Mouse (Mus musculus) heart, postnatal 0 days (tissue): ENCODE measurements around the gene Nfrkb. TPM values are rescaled to one million over a fixed set of nuclear protein-coding genes. Genes with fewer than 3 reads are reported as not detected.

ENCODE experiments used
- ATAC-seq: fragments of 200-750 bp; cut with Nextera tagmentation; 2 replicates; pipeline ENCODE4 v1.8.0; 2017; ENCODE audit warnings: low read depth, moderate number of reproducible peaks, moderate library complexity; ENCODE audit not compliant: insufficient read depth
- DNase-seq: peaks from one replicate; pipeline ENCODE4 v3.0.0-alpha.2; 2016; ENCODE audit warnings: low spot score
- H3K27ac ChIP-seq: fragments of 300-500 bp; sonication (generic); 2 replicates; pipeline ENCODE4 v1.5.1; 2014; ENCODE audit warnings: low read depth, mild to moderate bottlenecking
- H3K27me3 ChIP-seq: fragments of 300-500 bp; sonication (generic); 2 replicates; pipeline ENCODE4 v1.6.1; 2014; ENCODE audit warnings: low read length, mixed read lengths; ENCODE audit not compliant: control insufficient read depth, insufficient read depth
- H3K36me3 ChIP-seq: fragments of 300-500 bp; sonication (generic); replicated peaks from 2 replicates; pipeline ENCODE4 v1.6.1; 2014; ENCODE audit warnings: low read length, mixed read lengths; ENCODE audit not compliant: control insufficient read depth, insufficient read depth
- H3K4me1 ChIP-seq: fragments of 300-500 bp; sonication (generic); 2 replicates; pipeline ENCODE4 v1.6.1; 2014; ENCODE audit warnings: antibody characterized with exemption; ENCODE audit not compliant: control insufficient read depth, insufficient read depth
- H3K4me2 ChIP-seq: fragments of 300-500 bp; sonication (generic); 2 replicates; pipeline ENCODE4 v1.6.1; 2014; ENCODE audit warnings: low read depth, mild to moderate bottlenecking, low read length, moderate library complexity
- H3K4me3 ChIP-seq: fragments of 300-500 bp; sonication (generic); 2 replicates; pipeline ENCODE4 v1.5.1; 2014; ENCODE audit warnings: low read depth, low read length
- H3K9ac ChIP-seq: fragments of 300-500 bp; sonication (generic); replicated peaks from 2 replicates; pipeline ENCODE4 v1.6.1; 2014; ENCODE audit warnings: low read depth, low read length, mixed read lengths
- H3K9me3 ChIP-seq: fragments of 300-500 bp; sonication (generic); replicated peaks from 2 replicates; pipeline ENCODE4 v1.6.1; 2016; ENCODE audit warnings: low read length; ENCODE audit not compliant: control insufficient read depth
- CTCF ChIP-seq: IDR thresholded peaks from 2 replicates; pipeline ENCODE4 v1.5.1; 2016; ENCODE audit warnings: antibody characterized with exemption, control low read depth, low read depth
- EP300 ChIP-seq: IDR thresholded peaks from 2 replicates; pipeline ENCODE4 v1.6.1; 2016; ENCODE audit warnings: antibody characterized with exemption, low read depth
- WGBS: fragments of 180-500 bp; shearing (Covaris S2); extraction: QIAGEN DNeasy Blood & Tissue Kit; methylation state at CpG from one replicate; pipeline ENCODE4 v1.1.7; 2014; 5-methylcytosine and 5-hydroxymethylcytosine counted together
- polyA plus RNA-seq: library from polyadenylated mRNA; unstranded; fragments of >200 nt; fragmentation: Nextera tagmentation; extraction: Ambion mirVana; gene quantifications from 2 replicates; pipeline ENCODE4 v1.2.1, GENCODE M21; 2015
- total RNA-seq: library from RNA; depleted of rRNA; stranded (reverse); fragments of >200 nt; gene quantifications from 2 replicates; pipeline ENCODE4 v1.2.3, GENCODE M21; 2014; ENCODE audit warnings: low replicate concordance

Gene Nfrkb
- total and polyA plus RNA-seq, 2 experiments from 2014 or later = 8.8 to 19.7 TPM

DNA sequence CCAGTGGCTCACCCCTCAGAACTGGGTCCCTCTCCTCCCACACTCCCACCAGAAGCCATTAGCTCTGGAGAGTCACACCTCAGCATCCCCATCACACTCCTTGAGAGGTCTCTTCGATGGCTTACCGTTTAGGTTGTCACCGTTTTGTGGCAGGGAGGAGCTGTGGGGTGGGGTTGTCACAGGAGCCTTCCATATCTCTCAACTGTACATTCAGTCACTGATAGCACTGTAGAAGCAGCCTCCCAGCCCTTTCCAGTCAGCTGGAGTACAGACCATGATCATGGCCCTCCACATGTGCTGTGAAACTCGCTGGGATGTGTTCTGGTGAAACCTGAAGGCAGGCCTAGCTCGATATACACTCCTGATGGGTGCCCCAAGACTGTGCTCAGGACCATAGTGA is 36.2 kb downstream of the Nfrkb start:
- DNase-seq = no peak
- Histone ChIP-seq H3K36me3 (peaks cover 49% of the 10 kb centered on the region), H3K9ac (no peak overlapping the region), H3K27me3 (no peaks in the 10 kb centered on the region), H3K4me1 (no peaks in the 10 kb centered on the region), H3K9me3 (no peaks in the 10 kb centered on the region), H3K27ac (no peak overlapping the region), H3K4me3 (no peak overlapping the region), H3K4me2 (no peak overlapping the region)
- TF ChIP-seq CTCF (no peak), EP300 (no peak)
- 66% methylated on average over 5 of the region's 5 CpGs for WGBS
- ATAC-seq = no peak

DNA sequence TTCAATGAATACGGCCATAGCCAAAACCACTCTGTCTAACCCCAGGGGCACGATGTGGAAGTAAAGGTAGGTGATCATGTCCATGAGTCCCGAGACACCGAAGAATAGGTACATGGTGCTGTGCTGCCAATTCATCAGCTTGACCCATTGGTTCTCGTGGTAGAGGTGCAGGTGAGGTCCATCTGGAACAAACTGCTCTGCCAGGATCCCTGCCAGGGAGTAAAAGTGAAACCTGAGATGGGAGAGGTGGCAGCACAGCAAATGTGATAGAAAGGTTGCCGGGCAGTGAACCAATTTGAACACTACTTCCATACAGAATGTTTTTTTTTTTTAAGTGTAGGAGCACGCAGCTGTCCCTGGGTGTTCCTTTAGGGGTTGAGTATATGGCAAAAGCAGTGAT is 43.0 kb downstream of the Nfrkb start:
- H3K36me3 ChIP-seq = no peaks in the 10 kb centered on the region
- H3K4me3 ChIP-seq = no peak overlapping the region
- TF ChIP-seq EP300 (no peak), CTCF (no peak)

GRCm38 (mm10) chr9:31430011-31430410 is 44.0 kb downstream of the Nfrkb start:
- WGBS = 64% methylated on average over 9 of the region's 9 CpGs
- Histone ChIP-seq H3K4me1 (no peaks in the 10 kb centered on the region), H3K9me3 (no peaks in the 10 kb centered on the region), H3K4me2 (no peak overlapping the region), H3K4me3 (no peak overlapping the region), H3K9ac (no peak overlapping the region), H3K36me3 (no peaks in the 10 kb centered on the region), H3K27me3 (no peaks in the 10 kb centered on the region), H3K27ac (no peak overlapping the region)
- ATAC-seq = no peak
- no peak for DNase-seq
- TF ChIP-seq EP300 = no peak
- no peak for TF ChIP-seq CTCF

More for the DNA sequence above, 43.0 kb downstream of the Nfrkb start:
- ATAC-seq (no peak), DNase-seq (no peak)
- H3K4me2 ChIP-seq = no peak overlapping the region
- no peaks in the 10 kb centered on the region for H3K4me1 ChIP-seq
- H3K9ac ChIP-seq = no peak overlapping the region
- WGBS = 80% methylated on average over 7 of the region's 7 CpGs
- H3K9me3 ChIP-seq = no peaks in the 10 kb centered on the region
- H3K27me3 ChIP-seq = no peaks in the 10 kb centered on the region
- H3K27ac ChIP-seq = no peak overlapping the region

DNA sequence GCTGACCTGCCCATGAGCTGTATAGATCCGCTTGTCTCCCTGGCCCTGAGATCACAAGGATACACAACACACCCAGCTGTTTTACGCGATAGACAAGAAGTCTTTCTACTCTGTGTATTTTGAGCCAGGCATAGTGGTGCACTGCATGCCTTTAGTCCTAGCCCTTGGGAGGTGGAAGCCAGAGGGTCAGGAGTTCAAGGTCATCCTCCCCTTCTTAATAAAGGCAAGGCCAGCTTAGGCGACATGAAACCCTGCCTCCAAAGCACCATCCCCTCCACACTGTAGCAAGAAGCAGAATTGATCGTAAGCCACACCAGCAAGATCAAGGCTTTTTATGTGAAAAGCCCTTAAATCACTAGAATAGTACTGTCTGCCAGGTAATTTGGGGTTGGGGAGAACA is 45.8 kb downstream of the Nfrkb start:
- no peaks in the 10 kb centered on the region for H3K27me3 ChIP-seq
- ATAC-seq = no peak
- no peak overlapping the region for H3K4me3 ChIP-seq
- H3K36me3 ChIP-seq = no peaks in the 10 kb centered on the region
- H3K9ac ChIP-seq = no peak overlapping the region
- no peak for TF ChIP-seq EP300
- TF ChIP-seq CTCF = no peak
- H3K4me2 ChIP-seq = no peak overlapping the region
- no peaks in the 10 kb centered on the region for H3K9me3 ChIP-seq
- H3K4me1 ChIP-seq = no peaks in the 10 kb centered on the region
- no peak overlapping the region for H3K27ac ChIP-seq
- 71% methylated on average over 5 of the region's 5 CpGs for WGBS
- no peak for DNase-seq

DNA sequence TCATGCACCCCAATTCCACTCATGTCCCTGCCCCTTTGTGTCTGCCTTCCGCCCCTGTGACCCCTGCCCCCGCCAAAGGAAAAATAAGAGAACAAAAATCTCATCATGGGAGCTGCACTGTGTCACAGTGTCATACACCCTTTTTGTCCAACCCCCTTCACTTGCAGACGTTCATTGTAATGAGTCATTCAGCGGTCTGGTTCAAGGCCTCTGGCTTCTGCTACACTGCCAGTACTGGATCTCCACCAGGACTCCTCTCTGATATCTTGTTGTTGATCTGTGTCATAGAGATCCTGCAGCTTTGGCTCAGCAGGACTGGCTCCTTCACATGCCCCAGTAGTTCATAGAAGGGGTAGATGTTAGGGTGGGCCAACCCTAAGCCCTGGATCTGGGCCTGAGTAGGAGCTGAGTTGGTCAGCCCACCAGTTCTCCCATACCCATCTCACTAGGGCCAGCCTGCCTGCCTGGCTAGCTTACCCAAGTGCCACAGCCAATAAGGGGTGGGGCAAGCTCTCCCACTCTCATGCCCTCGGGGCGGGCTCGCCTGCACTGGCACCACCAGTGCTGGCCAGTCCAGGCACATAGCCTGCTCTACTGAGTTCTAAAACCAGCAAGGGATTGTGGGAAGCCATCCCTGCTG is 46.5 kb downstream of the Nfrkb start:
- WGBS = 74% methylated on average over 7 of the region's 7 CpGs
- Histone ChIP-seq H3K27me3 (no peaks in the 10 kb centered on the region), H3K27ac (no peak overlapping the region), H3K4me3 (no peak overlapping the region), H3K4me1 (no peaks in the 10 kb centered on the region), H3K9me3 (no peaks in the 10 kb centered on the region), H3K4me2 (no peak overlapping the region), H3K9ac (no peak overlapping the region), H3K36me3 (no peaks in the 10 kb centered on the region)
- ATAC-seq (no peak), DNase-seq (no peak)
- TF ChIP-seq EP300 (no peak), CTCF (no peak)

DNA sequence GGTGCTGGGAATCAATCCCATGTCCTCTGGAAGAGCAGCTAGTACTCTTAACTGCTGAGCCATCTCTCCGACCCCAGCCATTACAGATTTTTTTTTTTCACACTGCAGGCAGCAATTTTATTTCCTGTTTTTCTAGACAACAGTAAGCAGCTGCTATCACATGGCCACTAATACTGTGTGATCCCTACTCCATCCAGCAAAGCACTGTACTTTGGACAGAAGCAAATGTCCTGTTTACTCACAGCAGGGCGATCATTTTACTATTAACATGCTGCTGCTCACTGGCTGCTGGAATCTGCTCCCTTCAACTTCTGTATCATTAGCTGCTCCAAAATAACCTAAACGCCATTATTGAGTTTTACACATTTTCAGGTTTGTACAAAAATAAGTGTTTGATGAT is 47.4 kb downstream of the Nfrkb start:
- H3K27me3 ChIP-seq = no peaks in the 10 kb centered on the region
- no peaks in the 10 kb centered on the region for H3K36me3 ChIP-seq
- no peaks in the 10 kb centered on the region for H3K9me3 ChIP-seq
- ATAC-seq (no peak), DNase-seq (no peak)
- TF ChIP-seq EP300 = no peak
- no peak for TF ChIP-seq CTCF
- H3K4me3 ChIP-seq = no peak overlapping the region
- H3K9ac ChIP-seq = no peak overlapping the region
- H3K4me1 ChIP-seq = no peaks in the 10 kb centered on the region
- no peak overlapping the region for H3K27ac ChIP-seq
- no peak overlapping the region for H3K4me2 ChIP-seq
- WGBS = 75% methylated on average over 3 of the region's 3 CpGs
